Mouse (Mus musculus) intestine, embryonic 15.5 days (tissue): Measurements from ENCODE around the gene Ap2s1. TPM values are rescaled to one million over a fixed set of nuclear protein-coding genes. Genes with fewer than 3 reads are reported as not detected.
A peak's percentile ranks its signal among the peaks of the same experiment; 100 is the strongest.
"Not testable (repeated sequence)": the region's sequence is repeated elsewhere in the genome, so short reads cannot be mapped to it uniquely, and the experiment has no call there.

ENCODE experiments used
- ATAC-seq: fragments of 200-750 bp; cut with Nextera tagmentation; 2 replicates; pipeline ENCODE4 v1.8.0; 2017; ENCODE audit warnings: moderate TSS enrichment, moderate library complexity
- H3K27ac ChIP-seq: fragments of 300-500 bp; sonication (generic); 2 replicates; pipeline ENCODE4 v1.5.1; 2015; ENCODE audit warnings: mild to moderate bottlenecking, inconsistent platforms
- H3K27me3 ChIP-seq: fragments of 300-500 bp; sonication (generic); replicated peaks from 2 replicates; pipeline ENCODE4 v1.6.1; 2015; ENCODE audit warnings: inconsistent platforms
- H3K36me3 ChIP-seq: fragments of 300-500 bp; sonication (generic); 2 replicates; pipeline ENCODE4 v1.6.1; 2015; ENCODE audit warnings: inconsistent platforms
- H3K4me1 ChIP-seq: fragments of 300-500 bp; sonication (generic); replicated peaks from 2 replicates; pipeline ENCODE4 v1.6.1; 2015; ENCODE audit warnings: inconsistent platforms
- H3K4me2 ChIP-seq: fragments of 300-500 bp; sonication (generic); replicated peaks from 2 replicates; pipeline ENCODE4 v1.6.1; 2015; ENCODE audit warnings: mild to moderate bottlenecking, inconsistent platforms
- H3K4me3 ChIP-seq: fragments of 300-500 bp; sonication (generic); replicated peaks from 2 replicates; pipeline ENCODE4 v1.5.1; 2015; ENCODE audit warnings: inconsistent platforms
- H3K9ac ChIP-seq: fragments of 300-500 bp; sonication (generic); 2 replicates; pipeline ENCODE4 v1.6.1; 2015; ENCODE audit warnings: inconsistent platforms
- H3K9me3 ChIP-seq: fragments of 300-500 bp; sonication (generic); 2 replicates; pipeline ENCODE4 v1.6.1; 2016; ENCODE audit warnings: inconsistent platforms
- WGBS: fragments of 180-500 bp; shearing (Covaris S2); methylation state at CpG from one replicate; pipeline ENCODE4 v1.1.7; 2015; 5-methylcytosine and 5-hydroxymethylcytosine counted together
- polyA plus RNA-seq: library from polyadenylated mRNA; unstranded; fragments of >200 nt; fragmentation: Nextera tagmentation; extraction: Ambion mirVana; gene quantifications from 2 replicates; pipeline ENCODE4 v1.2.1, GENCODE M21; 2015

Ap2s1 gene
- polyA plus RNA-seq = 248 and 256 TPM in 2 replicates

GRCm38 (mm10) chr7:16738073-16738696 lies at the start of gene Ap2s1:
TSS of gene Ap2s1 (plus strand) at chr7:16738410.
- Histone ChIP-seq H3K36me3 (0 out of 2 replicates have a peak, but pooled peaks cover 2% of the 10 kb centered on the region), H3K4me2 (peak within 1 kb of the TSS; percentile 63), H3K4me1 (peaks cover 7% of the 10 kb centered on the region), H3K4me3 (peak within 1 kb of the TSS; percentile 86), H3K27me3 (no peaks in the 10 kb centered on the region), H3K27ac (peak within 1 kb of the TSS; percentile 41; the same call in 1 of the 2 replicates), H3K9me3 (no peaks in the 10 kb centered on the region), H3K9ac (peak within 1 kb of the TSS; percentile 89)
- peak; percentile 98 for ATAC-seq
- under 1% methylated on average over 34 of the region's 34 CpGs for WGBS

- WGBS = 72% methylated on average over 5 of the region's 5 CpGs
- Histone ChIP-seq H3K4me2 (no peak overlapping the region), H3K4me3 (no peak overlapping the region), H3K27me3 (no peaks in the 10 kb centered on the region), H3K4me1 (no peaks in the 10 kb centered on the region), H3K27ac (no peak overlapping the region), H3K36me3 (no peaks in the 10 kb centered on the region), H3K9ac (no peak overlapping the region), H3K9me3 (no peaks in the 10 kb centered on the region)
- ATAC-seq = no peak
These were observed 49.0 kb upstream of the Ap2s1 start for GRCm38 (mm10) chr7:16689196-16689595.

GRCm38 (mm10) chr7:16695025-16695424 lies 43.2 kb upstream of the Ap2s1 start:
- no peaks in the 10 kb centered on the region for H3K4me1 ChIP-seq
- H3K27me3 ChIP-seq = no peaks in the 10 kb centered on the region
- no peaks in the 10 kb centered on the region for H3K36me3 ChIP-seq
- no peaks in the 10 kb centered on the region for H3K9me3 ChIP-seq
- no peak for ATAC-seq
- 45% methylated on average over 3 of the region's 3 CpGs for WGBS
- no peak overlapping the region for H3K27ac ChIP-seq
- H3K9ac ChIP-seq = no peak overlapping the region
- no peak overlapping the region for H3K4me3 ChIP-seq
- H3K4me2 ChIP-seq = no peak overlapping the region

- Histone ChIP-seq H3K9me3 (no peaks in the 10 kb centered on the region), H3K4me2 (no peak overlapping the region), H3K27ac (no peak overlapping the region), H3K36me3 (no peaks in the 10 kb centered on the region), H3K4me1 (no peaks in the 10 kb centered on the region), H3K4me3 (no peak overlapping the region), H3K27me3 (no peaks in the 10 kb centered on the region), H3K9ac (no peak overlapping the region)
- 40% methylated on average over 2 of the region's 2 CpGs for WGBS
- ATAC-seq = no peak
These were observed 39.2 kb upstream of the Ap2s1 start for GRCm38 (mm10) chr7:16699042-16699441.

GRCm38 (mm10) chr7:16700583-16700982 lies 37.6 kb upstream of the Ap2s1 start:
- ATAC-seq = no peak

GRCm38 (mm10) chr7:16706385-16706784 lies 31.8 kb upstream of the Ap2s1 start:
- ATAC-seq = no peak
- Histone ChIP-seq H3K4me1 (no peaks in the 10 kb centered on the region), H3K36me3 (no peaks in the 10 kb centered on the region), H3K9me3 (no peaks in the 10 kb centered on the region), H3K4me2 (no peak overlapping the region), H3K27me3 (no peaks in the 10 kb centered on the region), H3K4me3 (no peak overlapping the region), H3K27ac (no peak overlapping the region), H3K9ac (no peak overlapping the region)
- WGBS = 26% methylated on average over 9 of the region's 9 CpGs

More at GRCm38 (mm10) chr7:16700583-16700982, 37.6 kb upstream of the Ap2s1 start:
- Histone ChIP-seq H3K27ac (no peak overlapping the region), H3K27me3 (no peaks in the 10 kb centered on the region), H3K9ac (no peak overlapping the region), H3K4me2 (no peak overlapping the region), H3K36me3 (no peaks in the 10 kb centered on the region), H3K9me3 (no peaks in the 10 kb centered on the region), H3K4me3 (no peak overlapping the region), H3K4me1 (no peaks in the 10 kb centered on the region)
- WGBS = 48% methylated on average over 5 of the region's 5 CpGs

- Histone ChIP-seq H3K27ac (no peak overlapping the region), H3K4me2 (no peak overlapping the region), H3K4me1 (no peaks in the 10 kb centered on the region), H3K4me3 (no peak overlapping the region), H3K9ac (no peak overlapping the region), H3K9me3 (no peaks in the 10 kb centered on the region), H3K27me3 (no peaks in the 10 kb centered on the region), H3K36me3 (no peaks in the 10 kb centered on the region)
- 23% methylated on average over 9 of the region's 9 CpGs for WGBS
- no peak for ATAC-seq
These were observed 30.0 kb upstream of the Ap2s1 start for GRCm38 (mm10) chr7:16708244-16708643.

GRCm38 (mm10) chr7:16710604-16711003 lies 27.6 kb upstream of the Ap2s1 start:
- Histone ChIP-seq H3K4me2 (no peak overlapping the region), H3K27me3 (no peaks in the 10 kb centered on the region), H3K27ac (no peak overlapping the region), H3K36me3 (no peaks in the 10 kb centered on the region), H3K9me3 (no peaks in the 10 kb centered on the region), H3K4me1 (no peaks in the 10 kb centered on the region), H3K9ac (no peak overlapping the region), H3K4me3 (no peak overlapping the region)
- ATAC-seq = no peak
- WGBS = 81% methylated on average over 5 of the region's 5 CpGs

GRCm38 (mm10) chr7:16712633-16713415 lies 25.4 kb upstream of the Ap2s1 start:
- H3K27ac ChIP-seq = no peak overlapping the region
- H3K4me1 ChIP-seq = no peaks in the 10 kb centered on the region
- ATAC-seq = no peak
- H3K36me3 ChIP-seq = no peaks in the 10 kb centered on the region
- no peak overlapping the region for H3K9ac ChIP-seq
- no peaks in the 10 kb centered on the region for H3K9me3 ChIP-seq
- no peaks in the 10 kb centered on the region for H3K27me3 ChIP-seq
- H3K4me2 ChIP-seq = no peak overlapping the region
- H3K4me3 ChIP-seq = no peak overlapping the region
- WGBS = 70% methylated on average over 13 of the region's 13 CpGs

GRCm38 (mm10) chr7:16716456-16717152 lies 21.6 kb upstream of the Ap2s1 start:
- H3K9ac ChIP-seq, H3K9me3 ChIP-seq, ATAC-seq, H3K4me3 ChIP-seq, H3K4me1 ChIP-seq, H3K36me3 ChIP-seq, H3K4me2 ChIP-seq, H3K27ac ChIP-seq, H3K27me3 ChIP-seq: not testable (repeated sequence)
- 29% methylated on average over 8 of the region's 8 CpGs for WGBS

GRCm38 (mm10) chr7:16721629-16722028 lies 16.6 kb upstream of the Ap2s1 start, which contains the start of gene Ceacam9:
TSS of gene Ceacam9 (plus strand) at chr7:16721929.
- H3K36me3 ChIP-seq = no peaks in the 10 kb centered on the region
- 77% methylated on average over 2 of the region's 2 CpGs for WGBS
- no peaks in the 10 kb centered on the region for H3K27me3 ChIP-seq
- no peak within 1 kb of the TSS for H3K9ac ChIP-seq
- H3K4me2 ChIP-seq = no peak within 1 kb of the TSS
- ATAC-seq = no peak
- no peak within 1 kb of the TSS for H3K4me3 ChIP-seq
- no peaks in the 10 kb centered on the region for H3K9me3 ChIP-seq
- no peaks in the 10 kb centered on the region for H3K4me1 ChIP-seq
- H3K27ac ChIP-seq = no peak within 1 kb of the TSS

- not testable (repeated sequence) for H3K27me3 ChIP-seq, H3K9ac ChIP-seq, H3K4me1 ChIP-seq, H3K9me3 ChIP-seq, H3K4me2 ChIP-seq, H3K27ac ChIP-seq, H3K36me3 ChIP-seq, H3K4me3 ChIP-seq, ATAC-seq
- WGBS = 54% methylated on average over 3 of the region's 3 CpGs
These were observed 15.7 kb upstream of the Ap2s1 start for GRCm38 (mm10) chr7:16722490-16722889.
